Mouse (Mus musculus) erythroblast, embryonic 14.5 days (primary cell): ENCODE results near the gene Dnah9. TPM values are rescaled to one million over a fixed set of nuclear protein-coding genes. Genes with fewer than 3 reads are reported as not detected.

ENCODE experiments used
- H3K27me3 ChIP-seq: 2 replicates; pipeline ENCODE4 v1.6.1; 2012; ENCODE audit warnings: inconsistent platforms; ENCODE audit not compliant: control insufficient read depth
- H3K36me3 ChIP-seq: 2 replicates; pipeline ENCODE4 v1.6.1; 2012; ENCODE audit warnings: mild to moderate bottlenecking, inconsistent platforms; ENCODE audit not compliant: control insufficient read depth
- H3K4me1 ChIP-seq: 2 replicates; pipeline ENCODE4 v1.6.1; 2012; ENCODE audit warnings: inconsistent platforms; ENCODE audit not compliant: control insufficient read depth
- H3K4me3 ChIP-seq: replicated peaks from 2 replicates; pipeline ENCODE3; 2012; ENCODE audit warnings: moderate library complexity, mild to moderate bottlenecking, inconsistent platforms
- H3K9me3 ChIP-seq: 2 replicates; pipeline ENCODE4 v1.6.1; 2012; ENCODE audit warnings: low read length, inconsistent platforms, mixed read lengths; ENCODE audit not compliant: control insufficient read depth
- GATA1 ChIP-seq: IDR thresholded peaks from 2 replicates; pipeline ENCODE4 v1.6.1; 2012; ENCODE audit warnings: low read length, inconsistent platforms, mixed read lengths
- TAL1 ChIP-seq: IDR thresholded peaks from 3 replicates; pipeline ENCODE4 v1.6.1; 2012; ENCODE audit warnings: low read length, inconsistent platforms, mixed read lengths
- polyA plus RNA-seq: library from polyadenylated mRNA; stranded (reverse); fragments of >175 nt; gene quantifications from 2 replicates; pipeline ENCODE4 v1.2.3, GENCODE M21; 2012

Dnah9 gene
- polyA plus RNA-seq, 1 experiment = not detected

DNA sequence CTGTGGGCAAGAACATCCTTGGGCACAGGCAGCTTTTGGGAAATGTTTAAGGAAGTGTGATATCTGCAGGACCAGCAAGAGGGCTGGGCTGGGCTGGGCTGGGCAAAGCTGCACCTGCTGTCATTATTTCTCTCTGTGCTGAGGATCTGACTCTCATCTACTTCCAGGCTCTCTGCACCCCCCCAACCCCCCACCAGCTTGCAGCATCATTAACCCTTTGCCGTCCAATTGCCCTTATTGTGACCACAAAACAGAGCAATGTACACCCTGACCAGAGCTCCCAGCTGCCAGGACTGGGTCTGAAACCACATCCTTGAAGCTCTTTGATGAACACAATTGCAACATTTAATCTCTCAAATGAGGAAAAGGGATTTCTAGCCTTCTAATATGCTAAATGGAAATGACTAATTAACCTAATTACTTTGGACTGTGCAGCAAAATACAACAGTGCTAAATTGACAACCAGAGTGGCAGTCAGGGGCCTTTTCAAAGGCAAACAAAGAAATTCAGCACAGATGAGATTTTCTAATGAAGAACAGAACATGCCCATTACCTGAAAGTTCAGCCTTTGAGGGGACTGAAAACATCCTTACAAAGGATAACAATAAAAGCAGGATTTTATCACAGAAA lies 291.1 kb downstream of the Dnah9 start:
- TF ChIP-seq GATA1 (no peak), TAL1 (no peak)
- H3K4me3 ChIP-seq = no peak overlapping the region
- no peaks in the 10 kb centered on the region for H3K27me3 ChIP-seq
- no peaks in the 10 kb centered on the region for H3K9me3 ChIP-seq
- H3K4me1 ChIP-seq = no peaks in the 10 kb centered on the region
- H3K36me3 ChIP-seq = no peaks in the 10 kb centered on the region

DNA sequence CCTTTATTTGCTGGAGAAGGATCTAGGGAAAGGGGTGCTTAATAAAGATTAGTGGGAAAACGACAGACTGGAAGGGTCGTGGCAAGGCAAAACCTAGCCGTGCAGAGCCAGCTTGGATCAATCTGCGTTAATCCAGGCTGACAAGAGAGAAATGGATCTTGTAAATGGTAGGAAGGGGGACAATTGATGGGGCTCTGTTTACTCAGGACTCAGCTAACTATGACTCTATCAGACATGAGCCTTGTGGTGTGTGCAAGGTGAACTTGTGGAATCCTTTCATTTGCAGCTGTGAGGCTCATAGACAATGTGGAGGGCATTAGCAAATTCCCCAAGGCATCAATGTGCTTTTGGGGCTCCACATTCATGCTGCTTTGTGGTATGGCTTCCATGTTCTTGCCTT lies 306.9 kb downstream of the Dnah9 start:
- Histone ChIP-seq H3K4me3 (no peak overlapping the region), H3K36me3 (no peaks in the 10 kb centered on the region), H3K9me3 (no peaks in the 10 kb centered on the region), H3K4me1 (no peaks in the 10 kb centered on the region), H3K27me3 (no peaks in the 10 kb centered on the region)
- TF ChIP-seq GATA1 (no peak), TAL1 (no peak)

DNA sequence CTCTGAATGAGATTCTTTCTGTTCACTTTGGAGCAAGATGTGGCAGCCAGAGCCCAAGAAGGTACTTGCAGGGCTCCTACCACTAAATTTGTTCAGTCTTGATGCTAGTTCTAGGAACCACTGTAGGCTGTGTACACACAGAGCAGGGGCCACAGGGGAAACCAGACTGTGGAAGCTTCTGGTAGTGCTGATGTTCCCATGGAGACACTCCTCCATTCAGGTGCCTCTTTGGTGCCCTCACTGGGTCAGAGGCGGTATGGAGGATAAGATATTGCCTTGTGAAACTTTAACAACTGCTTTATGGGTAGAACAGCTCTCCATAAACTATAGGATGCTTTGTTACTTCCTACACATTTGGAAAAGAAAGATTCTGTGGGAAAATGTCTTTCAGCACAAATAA lies 316.3 kb downstream of the Dnah9 start:
- TF ChIP-seq GATA1 (no peak), TAL1 (no peak)
- Histone ChIP-seq H3K9me3 (no peaks in the 10 kb centered on the region), H3K36me3 (no peaks in the 10 kb centered on the region), H3K4me1 (no peaks in the 10 kb centered on the region), H3K27me3 (no peaks in the 10 kb centered on the region), H3K4me3 (no peak overlapping the region)

DNA sequence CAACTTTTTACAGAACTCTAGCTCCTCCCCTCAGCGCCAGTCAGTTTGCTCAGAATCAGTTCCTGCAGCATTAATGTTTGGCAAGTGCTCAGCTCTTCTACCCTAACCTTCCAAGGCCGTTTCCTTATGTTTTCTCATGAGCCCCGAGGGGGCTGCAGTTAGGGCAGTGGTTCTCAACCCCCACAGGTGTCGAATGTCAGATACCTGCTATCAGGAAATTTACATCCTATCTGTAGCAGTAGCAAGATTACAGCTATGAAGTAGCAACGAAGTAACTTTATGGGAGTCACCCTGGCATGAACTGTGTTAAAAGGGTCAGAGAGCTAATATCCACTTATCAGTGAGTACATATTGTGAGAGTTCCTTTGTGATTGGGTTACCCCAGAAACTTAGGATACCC lies 321.9 kb downstream of the Dnah9 start:
- H3K27me3 ChIP-seq = no peaks in the 10 kb centered on the region
- H3K4me1 ChIP-seq = no peaks in the 10 kb centered on the region
- H3K4me3 ChIP-seq = no peak overlapping the region
- H3K36me3 ChIP-seq = no peaks in the 10 kb centered on the region
- no peak for TF ChIP-seq TAL1
- TF ChIP-seq GATA1 = no peak
- no peaks in the 10 kb centered on the region for H3K9me3 ChIP-seq

DNA sequence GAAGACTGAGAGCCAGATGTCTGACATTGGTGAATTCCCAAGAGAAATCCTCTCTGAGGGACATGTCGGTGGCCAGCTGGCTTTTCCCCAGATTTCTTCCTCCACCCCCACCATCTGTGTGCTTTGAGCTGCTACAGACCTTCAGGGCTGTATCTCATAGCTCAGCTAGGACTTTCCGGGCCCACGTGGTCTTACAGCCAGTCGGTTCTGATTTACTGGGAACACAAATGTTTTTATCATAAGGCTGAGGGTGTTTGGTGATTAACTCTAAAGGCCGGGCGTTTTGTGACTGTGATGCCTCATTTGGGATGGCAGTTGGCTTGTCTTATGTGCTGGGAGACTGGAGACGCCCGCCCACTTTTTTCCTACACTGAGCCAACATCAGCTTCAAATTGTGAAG lies 329.4 kb downstream of the Dnah9 start:
- Histone ChIP-seq H3K36me3 (no peaks in the 10 kb centered on the region), H3K9me3 (no peaks in the 10 kb centered on the region), H3K4me3 (no peak overlapping the region), H3K27me3 (no peaks in the 10 kb centered on the region), H3K4me1 (no peaks in the 10 kb centered on the region)
- TF ChIP-seq TAL1 (no peak), GATA1 (no peak)

DNA sequence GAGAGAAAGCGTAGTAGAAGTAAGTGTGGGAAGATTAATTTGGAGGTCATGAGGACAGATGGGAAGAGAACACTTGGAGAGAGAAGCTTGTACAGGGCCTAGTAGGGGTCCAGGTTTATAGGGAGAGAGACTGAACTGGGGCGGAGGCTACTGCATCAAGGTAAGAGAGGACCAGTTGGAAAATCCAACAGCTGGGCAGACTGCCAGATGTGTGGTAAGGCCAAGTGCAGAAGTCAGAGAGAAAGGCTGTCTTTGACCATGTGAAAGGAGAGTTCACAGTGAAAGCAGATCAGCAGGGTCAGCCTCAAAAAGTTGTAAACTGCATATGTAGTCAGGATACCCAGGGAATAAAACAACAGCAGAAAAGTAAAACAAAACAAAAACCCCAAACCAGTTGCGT lies 343.8 kb downstream of the Dnah9 start:
- Histone ChIP-seq H3K36me3 (peaks cover 86% of the 10 kb centered on the region), H3K4me3 (no peak overlapping the region), H3K9me3 (no peaks in the 10 kb centered on the region), H3K4me1 (0 out of 2 replicates have a peak, but pooled peaks cover 3% of the 10 kb centered on the region), H3K27me3 (no peaks in the 10 kb centered on the region)
- TF ChIP-seq GATA1 (no peak), TAL1 (no peak)

DNA sequence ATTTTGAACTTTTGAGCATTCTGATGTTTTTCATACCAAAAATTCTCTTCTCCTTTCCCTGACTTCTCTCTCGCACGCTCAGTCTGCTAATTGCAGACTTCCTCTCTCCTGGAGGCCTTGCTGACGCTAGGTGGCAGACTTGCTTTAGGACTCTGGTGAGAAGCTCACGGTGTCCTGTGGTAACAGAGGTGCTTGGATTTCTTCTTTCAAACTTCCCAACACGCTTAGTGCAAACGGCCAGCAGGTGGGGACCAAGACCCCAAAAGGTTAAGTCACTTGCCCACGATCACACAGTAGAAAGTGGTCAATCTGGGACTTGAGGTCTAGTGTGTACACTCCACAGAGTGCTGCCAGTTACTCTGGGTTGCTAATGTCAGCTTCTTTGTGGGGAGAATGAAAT lies 347.5 kb downstream of the Dnah9 start:
- Histone ChIP-seq H3K4me1 (0 out of 2 replicates have a peak, but pooled peaks cover 3% of the 10 kb centered on the region), H3K36me3 (peaks cover 85% of the 10 kb centered on the region), H3K4me3 (no peak overlapping the region), H3K9me3 (no peaks in the 10 kb centered on the region), H3K27me3 (no peaks in the 10 kb centered on the region)
- no peak for TF ChIP-seq GATA1
- TF ChIP-seq TAL1 = no peak

DNA sequence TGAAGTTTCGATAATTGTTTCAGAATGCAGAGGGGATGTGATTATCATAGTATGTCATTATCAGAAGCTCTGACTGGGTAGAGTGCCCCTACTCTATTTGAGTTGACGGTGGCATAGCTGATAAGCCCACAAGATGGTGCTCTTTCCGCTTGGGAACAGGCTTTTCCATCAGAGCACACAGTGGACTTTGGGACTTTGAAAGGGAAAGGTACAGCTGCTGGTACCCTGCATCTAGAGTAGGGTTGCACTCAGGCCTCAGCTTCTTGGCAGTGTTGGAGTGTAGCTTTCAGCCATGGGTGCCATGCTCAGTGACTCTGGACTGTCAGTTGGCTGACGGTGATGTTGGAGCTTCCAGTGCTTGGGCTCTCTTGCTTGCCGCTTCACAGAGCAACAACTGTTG lies 348.1 kb downstream of the Dnah9 start:
- no peak overlapping the region for H3K4me3 ChIP-seq
- H3K36me3 ChIP-seq = peaks cover 87% of the 10 kb centered on the region
- TF ChIP-seq GATA1 (no peak), TAL1 (no peak)
- no peaks in the 10 kb centered on the region for H3K27me3 ChIP-seq
- no peaks in the 10 kb centered on the region for H3K9me3 ChIP-seq
- 0 out of 2 replicates have a peak, but pooled peaks cover 3% of the 10 kb centered on the region for H3K4me1 ChIP-seq

DNA sequence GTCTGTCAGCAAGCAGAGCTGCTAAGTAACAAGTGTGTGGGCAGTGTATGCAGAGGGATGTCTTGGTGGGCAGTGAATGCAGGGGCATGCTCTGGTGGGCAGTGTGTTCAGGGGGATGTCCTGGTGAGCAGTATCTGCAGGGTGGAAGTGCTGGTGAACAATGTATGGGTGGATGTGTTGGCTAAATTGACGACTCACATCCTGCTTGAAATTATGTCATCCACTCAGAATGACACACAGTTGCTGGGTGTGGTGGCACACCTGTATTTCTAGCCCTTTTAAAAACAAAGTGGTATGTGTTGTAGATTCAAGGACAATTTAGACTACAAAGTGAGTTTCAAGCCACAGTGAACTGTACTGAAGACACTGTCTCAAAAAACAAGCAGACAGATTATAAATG lies 350.2 kb downstream of the Dnah9 start:
- H3K36me3 ChIP-seq = peaks cover 86% of the 10 kb centered on the region
- TF ChIP-seq TAL1 (no peak), GATA1 (no peak)

DNA sequence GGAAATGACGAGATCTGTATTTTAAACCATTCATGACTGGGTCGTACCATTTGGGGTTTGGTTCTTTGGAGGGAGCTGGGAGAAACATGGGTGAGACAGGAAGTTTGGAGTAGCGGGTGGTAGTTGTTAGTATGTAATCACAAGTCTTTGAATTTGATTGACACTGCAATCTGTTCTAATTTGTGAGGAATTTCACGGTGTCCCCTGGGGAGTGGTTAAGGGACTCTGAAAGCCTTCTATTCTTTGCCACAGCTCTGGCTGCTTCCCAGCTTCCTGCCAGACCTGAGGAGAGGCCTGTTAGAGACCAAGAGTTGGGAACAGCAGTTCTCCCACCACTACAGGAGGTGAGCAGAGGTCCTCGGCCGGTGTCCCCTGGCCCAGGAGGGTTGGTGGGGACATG lies 352.1 kb downstream of the Dnah9 start:
- no peak overlapping the region for H3K4me3 ChIP-seq
- H3K36me3 ChIP-seq = peaks cover 68% of the 10 kb centered on the region
- no peaks in the 10 kb centered on the region for H3K9me3 ChIP-seq
- TF ChIP-seq GATA1 (no peak), TAL1 (no peak)
- H3K27me3 ChIP-seq = no peaks in the 10 kb centered on the region
- peaks cover 8% of the 10 kb centered on the region for H3K4me1 ChIP-seq

More for the DNA sequence above, 350.2 kb downstream of the Dnah9 start:
- no peak overlapping the region for H3K4me3 ChIP-seq
- no peaks in the 10 kb centered on the region for H3K9me3 ChIP-seq
- H3K27me3 ChIP-seq = no peaks in the 10 kb centered on the region
- H3K4me1 ChIP-seq = 0 out of 2 replicates have a peak, but pooled peaks cover 3% of the 10 kb centered on the region
